Mouse (Mus musculus): ENCODE measurements at regions not wholly inside any gene's neighbourhood (a gene's known extent, or its start where the extent isn't known, plus 50 kb on each side); places are given as distances from the start of the nearest gene placed in this dataset.
"Not testable (repeated sequence)": the region's sequence is repeated elsewhere in the genome, so short reads cannot be mapped to it uniquely, and the experiment has no call there.

DNA sequence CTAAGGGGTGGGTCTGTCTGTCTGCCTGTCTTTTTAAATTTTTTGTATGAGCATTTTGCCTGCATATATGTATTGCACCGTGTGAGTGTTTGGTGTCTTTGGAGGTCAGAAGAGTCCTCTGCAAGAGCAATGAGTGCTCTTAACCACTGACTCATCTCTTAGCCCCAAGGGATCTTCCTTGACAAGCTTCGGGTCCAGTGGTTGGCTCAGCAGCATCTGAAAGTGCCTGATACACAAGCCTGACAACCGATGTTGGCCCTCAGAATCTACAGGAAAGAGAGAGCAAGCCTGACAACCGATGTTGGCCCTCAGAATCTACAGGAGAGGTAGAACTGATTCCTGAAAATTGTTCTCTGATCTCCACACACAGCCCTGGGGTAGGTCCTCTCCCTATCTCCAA, 110.7 kb upstream of the Teddm2 start:
- ATAC-seq (replicated peaks; ENCODE audit: low FRiP score, poor library complexity, severe bottlenecking), result no peak

DNA sequence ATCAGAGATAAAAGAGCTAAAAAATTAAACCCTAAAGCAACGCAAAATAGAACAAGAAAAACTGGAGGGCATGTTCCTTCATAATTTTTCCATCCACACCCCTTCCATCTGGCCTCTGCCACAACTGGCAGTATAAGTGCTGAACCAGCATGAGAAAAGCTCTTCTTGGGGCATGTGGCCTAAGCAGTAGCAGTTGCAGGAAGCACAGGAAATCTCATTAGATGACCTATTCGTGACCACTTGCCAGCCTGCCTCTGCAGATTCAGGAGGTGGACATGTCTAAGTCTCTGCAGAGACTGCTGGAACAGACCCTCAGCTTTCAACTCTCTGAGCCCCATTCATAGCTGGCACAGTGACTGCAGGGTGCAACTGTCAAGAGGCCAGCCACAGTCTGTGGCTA, 116.5 kb upstream of the Teddm2 start:
- ATAC-seq (replicated peaks; ENCODE audit: low FRiP score, poor library complexity, severe bottlenecking), result no peak

DNA sequence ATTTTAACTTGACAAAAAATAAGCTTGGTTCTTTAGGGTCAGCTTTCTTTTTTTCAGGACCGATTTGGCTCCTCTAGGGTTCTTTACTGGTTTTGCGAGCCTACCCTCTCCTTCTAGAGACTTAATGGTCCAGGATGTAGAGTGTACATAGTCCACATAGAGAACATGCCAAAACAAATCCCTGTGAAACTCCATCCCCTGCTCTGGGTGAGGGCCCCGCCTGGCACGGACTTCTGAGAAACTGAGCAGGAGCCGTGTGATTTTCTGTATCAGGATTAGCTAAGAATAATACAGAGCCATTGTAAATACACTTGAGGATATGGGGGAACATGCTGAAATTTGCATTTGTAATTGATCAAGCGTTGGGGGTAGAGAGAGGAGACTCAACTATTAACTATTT, 118.2 kb upstream of the Teddm2 start:
- no peak for ATAC-seq (replicated peaks; ENCODE audit: low FRiP score, poor library complexity, severe bottlenecking)

DNA sequence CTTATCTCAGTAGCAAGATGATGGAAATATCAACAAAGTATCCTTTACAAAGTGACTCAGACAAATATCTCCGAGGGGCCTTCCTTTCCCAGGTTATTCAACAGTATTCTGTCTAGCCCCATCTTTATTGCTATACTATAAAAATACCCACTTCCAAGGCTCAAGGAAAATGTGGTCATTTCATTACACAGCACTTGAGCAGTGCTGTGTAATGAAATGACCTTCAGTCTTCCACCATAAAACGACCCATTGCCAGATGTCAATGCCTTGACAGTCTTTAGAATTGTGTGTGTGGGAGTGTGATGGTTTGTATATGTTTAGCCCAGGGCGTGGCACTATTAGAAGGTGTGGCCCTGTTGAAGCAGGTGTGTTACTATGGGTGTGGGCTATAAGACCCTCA, 124.3 kb upstream of the Teddm2 start:
- ATAC-seq (replicated peaks; ENCODE audit: low FRiP score, poor library complexity, severe bottlenecking), result no peak

DNA sequence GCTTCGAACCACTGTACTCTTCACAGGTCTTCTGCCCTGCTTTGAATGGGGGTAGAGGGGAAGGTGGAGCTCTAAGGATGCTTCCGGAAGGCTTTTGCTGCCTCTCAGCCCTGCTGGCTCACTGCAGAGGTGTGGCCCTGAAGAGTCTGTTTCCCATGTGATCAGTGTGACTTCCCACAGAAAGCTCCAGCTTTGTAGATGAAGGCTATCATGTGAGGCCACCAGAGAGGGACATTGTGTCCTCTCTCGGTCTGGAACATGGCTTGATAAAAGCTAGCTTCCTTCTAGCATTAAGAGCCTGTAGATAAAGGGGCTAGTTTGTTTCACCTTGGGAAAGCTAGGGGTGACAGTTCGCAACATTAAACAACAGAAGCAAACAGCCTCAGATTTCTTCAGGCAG, 127.3 kb upstream of the Teddm2 start:
- ATAC-seq (replicated peaks; ENCODE audit: low FRiP score, poor library complexity, severe bottlenecking), result no peak

DNA sequence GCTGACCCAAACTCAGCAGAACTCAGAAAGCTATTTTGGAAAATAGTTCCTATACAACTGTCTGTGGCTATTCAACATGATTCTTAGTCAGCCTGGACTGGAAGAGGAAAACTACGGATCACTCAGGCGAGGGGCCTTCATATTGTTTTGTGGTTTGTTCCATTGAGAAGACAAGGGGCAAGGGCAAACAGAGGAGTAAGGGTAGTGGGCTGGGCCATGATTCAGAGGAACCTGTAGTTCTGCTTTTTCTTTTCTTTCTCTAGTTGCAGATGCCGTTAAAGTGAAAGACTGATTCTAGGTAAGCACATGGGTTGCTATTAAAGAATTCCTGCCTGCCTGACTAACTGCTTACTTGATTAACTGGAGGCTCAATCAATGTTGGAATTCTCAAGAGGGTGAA, 129.8 kb upstream of the Teddm2 start:
- ATAC-seq (replicated peaks; ENCODE audit: low FRiP score, poor library complexity, severe bottlenecking), result no peak

DNA sequence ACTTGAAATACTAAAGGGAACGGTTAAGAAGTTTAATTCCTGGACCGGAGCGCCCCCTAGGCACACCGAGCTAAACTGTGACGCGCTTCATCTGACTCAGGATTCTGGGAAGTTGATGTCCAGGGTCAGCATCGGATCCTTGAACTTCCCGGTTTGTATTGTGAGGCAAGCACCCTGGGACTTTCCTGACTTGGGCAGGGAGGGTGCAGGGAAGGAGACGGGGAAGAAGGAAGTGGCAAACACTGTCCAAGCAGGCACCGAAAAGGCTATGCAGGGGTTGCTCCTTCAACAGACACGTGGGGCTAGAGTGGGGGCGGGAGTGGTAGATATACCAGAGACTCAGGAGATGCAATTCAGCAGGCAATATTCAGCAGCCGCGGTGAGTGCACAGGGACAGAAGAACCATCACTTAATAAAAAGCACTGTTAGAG, 132.7 kb upstream of the Teddm2 start:
- ATAC-seq (replicated peaks; ENCODE audit: low FRiP score, poor library complexity, severe bottlenecking), result peak; percentile 57

DNA sequence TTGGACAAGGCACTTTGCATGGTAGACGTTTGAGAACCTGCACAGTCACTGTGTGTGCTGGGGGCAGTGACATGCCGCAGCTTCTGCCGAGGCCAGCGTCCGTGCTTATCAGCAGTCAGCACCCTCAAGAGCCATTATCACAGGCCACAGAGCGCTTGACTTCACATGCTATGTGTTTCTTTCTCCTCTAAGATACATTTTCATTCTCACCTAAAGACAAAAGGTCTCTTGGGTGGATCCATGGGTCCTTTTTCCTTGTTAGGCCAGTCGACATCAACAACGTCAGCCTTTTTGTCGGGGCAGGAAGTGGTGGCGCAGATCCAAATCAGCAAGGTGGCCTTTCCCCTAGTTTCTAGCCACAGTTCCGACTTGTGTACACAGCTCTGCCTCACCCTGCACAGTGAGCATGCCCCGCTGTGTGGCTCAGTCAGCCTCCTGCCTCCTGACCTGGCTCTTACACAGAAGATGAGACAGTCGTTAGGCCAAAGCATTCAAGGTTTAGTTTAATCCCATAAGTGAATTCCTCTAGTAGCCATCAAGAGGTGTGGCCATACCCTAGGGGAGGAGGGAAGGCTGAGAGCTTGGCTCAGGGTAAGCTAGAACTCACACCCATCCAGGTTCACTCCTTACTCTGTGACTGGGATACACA, 134.1 kb upstream of the Teddm2 start:
- peak; percentile 88 for ATAC-seq (replicated peaks; ENCODE audit: low FRiP score, poor library complexity, severe bottlenecking)

DNA sequence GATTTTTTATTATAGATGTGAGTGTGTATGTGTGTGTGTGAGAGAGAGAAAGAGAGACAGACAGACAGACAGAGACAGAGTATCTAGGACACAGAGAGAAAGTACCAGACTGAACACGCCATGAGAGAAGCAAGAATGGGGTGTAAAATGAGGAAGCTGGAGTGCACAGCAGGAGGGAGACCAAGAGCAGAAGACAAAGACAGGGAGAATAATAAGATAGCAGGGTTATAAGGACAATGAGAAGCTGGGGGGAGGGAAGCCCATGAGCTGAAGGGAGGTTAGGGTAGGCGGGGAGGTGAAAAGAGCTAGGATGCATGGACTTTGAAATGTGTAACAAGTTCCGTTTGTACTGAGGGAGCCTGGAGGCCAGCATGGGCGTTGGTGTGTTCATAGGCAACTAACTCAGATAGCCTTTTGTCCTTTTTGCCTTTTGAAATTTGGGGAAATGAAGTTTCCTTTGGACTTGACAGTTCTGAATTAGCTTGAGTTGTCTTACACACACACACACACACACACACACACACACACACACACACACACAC, 136.8 kb upstream of the Teddm2 start:
- no peak for ATAC-seq (replicated peaks; ENCODE audit: low FRiP score, poor library complexity, severe bottlenecking)

DNA sequence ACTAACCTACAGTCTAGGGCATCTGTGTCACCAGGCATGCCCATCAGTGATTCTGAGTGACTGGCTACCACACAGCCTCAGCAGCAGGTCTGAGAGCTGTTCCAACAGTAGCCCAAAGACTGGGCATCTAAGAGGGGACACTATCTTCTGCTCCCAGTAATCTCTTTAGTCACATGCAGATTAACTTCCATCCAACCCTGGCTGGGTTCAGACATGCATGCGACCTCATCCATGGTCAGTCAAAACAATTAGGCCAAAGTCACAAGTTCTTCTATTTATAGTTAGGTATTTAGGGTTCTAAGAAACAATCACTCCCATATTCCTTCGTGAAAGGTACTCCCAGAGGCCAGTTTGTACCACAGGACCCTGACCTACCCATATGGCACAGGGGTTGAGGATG, 138.2 kb upstream of the Teddm2 start:
- ATAC-seq (replicated peaks; ENCODE audit: low FRiP score, poor library complexity, severe bottlenecking), result no peak

DNA sequence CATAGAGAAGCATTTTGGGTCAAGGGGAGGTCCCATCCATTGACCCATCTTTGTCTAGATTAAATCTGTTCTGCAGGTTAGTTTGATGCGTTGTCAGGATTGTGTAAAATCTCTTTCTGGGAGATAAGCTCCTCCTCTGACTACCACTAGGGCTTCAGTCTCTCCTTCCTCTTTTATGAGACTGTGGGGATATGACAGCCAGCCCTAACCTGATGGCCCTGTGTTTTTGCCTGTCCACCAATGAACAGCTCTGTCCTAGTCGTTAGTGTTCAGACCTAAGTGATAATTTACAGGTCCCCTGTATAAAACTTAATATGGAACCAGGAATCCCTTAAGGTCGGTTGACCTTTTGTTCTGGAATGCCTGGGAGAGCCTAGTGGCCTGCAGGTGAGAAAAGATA, 140.9 kb upstream of the Teddm2 start:
- ATAC-seq (replicated peaks; ENCODE audit: low FRiP score, poor library complexity, severe bottlenecking), result no peak

DNA sequence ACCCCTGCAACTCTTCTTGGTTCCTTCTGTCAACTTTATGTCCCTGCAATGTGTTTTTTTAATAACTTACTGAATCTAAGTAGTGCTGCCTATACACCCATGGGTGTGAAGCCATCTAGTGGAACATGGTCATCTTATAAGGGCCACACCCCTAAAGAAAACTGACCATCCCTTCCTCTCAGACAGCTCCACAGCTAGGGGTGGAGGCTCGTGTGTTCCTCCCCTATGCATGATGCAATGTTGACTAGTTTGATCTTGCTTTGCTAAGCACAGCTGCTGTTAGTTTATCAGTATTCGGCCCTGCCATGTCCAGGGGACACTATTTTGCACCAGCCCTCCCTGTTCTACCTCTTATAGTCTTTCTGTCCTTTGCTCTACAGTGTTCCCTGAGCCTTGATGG, 142.9 kb upstream of the Teddm2 start:
- 0 out of 2 replicates have a peak, but pooled peaks have one; percentile 32 for ATAC-seq (replicated peaks; ENCODE audit: low FRiP score, poor library complexity, severe bottlenecking)

DNA sequence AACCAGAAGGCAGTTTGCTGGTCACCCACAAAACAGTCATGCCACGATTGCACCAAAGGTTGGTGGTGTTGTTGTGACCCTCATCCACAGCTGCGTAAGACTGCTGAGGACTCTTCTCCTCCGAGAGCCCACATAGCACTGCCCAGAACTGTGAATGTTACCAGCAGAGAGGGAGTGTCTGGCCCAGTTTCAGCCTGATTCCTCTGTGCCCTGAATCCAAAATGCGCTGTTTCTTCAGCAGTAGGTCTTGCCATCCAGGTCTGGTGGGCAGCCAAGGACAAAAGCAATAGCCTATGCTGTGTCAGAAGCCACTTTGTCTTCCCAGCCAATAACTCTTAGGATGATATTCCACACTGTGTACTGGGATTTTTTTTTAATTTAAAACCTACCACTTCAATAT, 144.7 kb upstream of the Teddm2 start:
- ATAC-seq (replicated peaks; ENCODE audit: low FRiP score, poor library complexity, severe bottlenecking), result no peak

DNA sequence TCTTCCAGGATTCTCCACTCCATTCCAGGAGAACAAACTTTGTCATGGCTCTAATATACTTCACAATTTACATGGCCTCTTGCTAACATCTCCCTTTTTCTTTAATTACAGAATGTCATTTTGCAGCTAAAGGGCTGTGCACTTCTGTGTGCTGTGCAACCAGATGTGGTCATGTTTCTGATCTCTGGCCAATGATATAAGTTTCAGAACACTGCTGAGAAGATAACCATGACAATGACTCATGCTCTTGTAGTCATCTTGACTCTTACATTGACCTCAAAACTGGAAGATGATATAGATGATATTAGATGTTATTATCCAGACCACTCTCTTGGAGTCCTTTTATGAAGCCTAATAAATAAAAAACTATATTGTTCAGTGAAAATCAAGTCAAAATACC, 145.9 kb upstream of the Teddm2 start:
- no peak for ATAC-seq (replicated peaks; ENCODE audit: low FRiP score, poor library complexity, severe bottlenecking)

DNA sequence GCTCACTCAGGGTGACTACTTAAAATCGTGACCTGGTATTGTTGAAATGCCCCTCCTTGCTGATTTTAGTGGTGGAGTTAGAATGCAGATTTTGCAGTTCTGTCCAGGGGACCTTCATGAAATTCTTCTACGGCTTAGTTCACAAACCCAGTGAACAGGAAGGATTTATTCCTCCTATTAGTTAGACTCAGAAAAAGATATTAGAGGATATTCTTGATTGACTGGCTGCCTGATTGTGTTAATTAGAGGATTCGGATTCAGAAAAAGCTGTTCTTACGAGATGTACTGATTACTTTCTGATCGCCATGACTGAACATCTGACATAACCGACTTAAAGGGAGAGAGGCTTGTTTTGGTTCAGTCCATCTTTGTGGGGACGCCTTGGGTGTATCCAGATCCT, 147.3 kb upstream of the Zfp648 start:
- ATAC-seq (replicated peaks; ENCODE audit: low FRiP score, poor library complexity, severe bottlenecking), result no peak

DNA sequence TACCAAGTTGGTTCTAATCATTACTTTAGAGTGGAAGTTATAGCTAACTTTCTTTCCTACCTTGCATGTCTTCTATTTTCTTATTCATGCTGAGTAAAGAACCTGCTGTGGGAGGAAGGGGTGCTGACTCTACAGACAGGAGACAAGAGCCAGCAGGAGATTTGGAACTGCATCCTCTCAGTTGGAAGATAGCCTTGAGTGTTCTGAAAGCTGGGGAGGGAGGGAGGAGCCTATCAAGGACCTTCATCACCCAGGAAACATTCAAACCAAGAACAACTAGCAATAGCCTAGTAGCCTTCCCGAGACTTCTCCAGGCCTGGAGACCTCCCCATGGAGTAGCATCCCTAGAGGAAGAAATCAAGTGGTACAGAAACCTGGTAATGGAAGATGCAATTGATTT, 146.1 kb upstream of the Zfp648 start:
- no peak for ATAC-seq (replicated peaks; ENCODE audit: low FRiP score, poor library complexity, severe bottlenecking)

DNA sequence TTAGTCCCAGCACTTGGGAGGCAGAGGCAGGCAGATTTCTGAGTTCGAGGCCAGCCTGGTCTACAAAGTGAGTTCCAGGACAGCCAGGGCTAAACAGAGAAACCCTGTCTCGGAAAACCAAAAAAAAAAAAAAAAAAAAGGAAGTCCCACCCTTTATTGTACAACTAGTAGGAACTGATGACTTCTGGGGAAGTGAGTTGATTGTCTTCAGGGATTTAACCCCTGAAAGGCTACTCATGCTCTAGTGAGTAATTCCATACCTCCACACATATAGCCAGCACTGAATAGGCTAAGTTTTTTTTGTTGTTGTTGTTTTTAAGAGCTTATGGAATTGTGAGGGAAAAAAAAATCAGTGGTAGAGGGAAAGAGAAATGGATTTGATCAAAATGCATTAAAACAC, 139.6 kb upstream of the Zfp648 start:
- not testable (repeated sequence) for ATAC-seq (replicated peaks; ENCODE audit: low FRiP score, poor library complexity, severe bottlenecking)

DNA sequence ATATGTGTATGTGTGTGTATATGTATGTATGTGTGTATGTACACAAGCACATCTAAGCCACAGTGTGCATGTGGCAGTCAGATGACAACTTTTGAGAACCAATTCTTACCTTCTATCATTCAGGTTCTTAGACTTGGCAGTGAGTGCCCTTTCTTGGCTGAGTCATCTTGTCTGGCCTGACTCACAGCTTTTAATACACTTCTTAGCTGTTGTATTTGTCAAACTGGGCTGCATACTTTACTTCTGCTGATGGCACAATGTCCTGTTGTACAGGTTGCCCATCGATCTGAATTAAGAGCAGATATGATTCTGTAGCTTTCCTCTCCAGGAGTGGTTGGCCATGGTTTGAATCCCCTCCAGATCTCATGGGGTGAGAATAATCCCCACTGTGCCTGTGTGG, 139.1 kb upstream of the Zfp648 start:
- no peak for ATAC-seq (replicated peaks; ENCODE audit: low FRiP score, poor library complexity, severe bottlenecking)

DNA sequence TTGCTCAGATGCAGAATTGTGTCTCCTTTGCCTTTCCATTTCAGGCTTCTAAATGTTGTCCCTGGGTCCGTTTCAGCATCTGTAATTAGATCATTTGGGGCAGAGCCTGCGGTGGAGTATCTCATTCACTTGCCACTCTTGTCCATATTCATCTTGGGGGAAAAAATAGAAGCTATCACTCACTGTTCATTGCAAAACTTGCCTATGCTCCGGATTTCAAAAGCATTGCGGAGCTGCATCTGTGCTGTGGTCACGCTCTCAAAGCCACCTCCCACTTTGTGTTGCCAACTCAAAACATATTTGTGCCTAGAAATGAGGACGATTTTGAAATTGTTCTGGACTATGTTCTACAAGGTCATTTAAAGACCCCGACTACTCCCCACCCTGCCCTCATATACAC, 138.3 kb upstream of the Zfp648 start:
- ATAC-seq (replicated peaks; ENCODE audit: low FRiP score, poor library complexity, severe bottlenecking), result no peak

DNA sequence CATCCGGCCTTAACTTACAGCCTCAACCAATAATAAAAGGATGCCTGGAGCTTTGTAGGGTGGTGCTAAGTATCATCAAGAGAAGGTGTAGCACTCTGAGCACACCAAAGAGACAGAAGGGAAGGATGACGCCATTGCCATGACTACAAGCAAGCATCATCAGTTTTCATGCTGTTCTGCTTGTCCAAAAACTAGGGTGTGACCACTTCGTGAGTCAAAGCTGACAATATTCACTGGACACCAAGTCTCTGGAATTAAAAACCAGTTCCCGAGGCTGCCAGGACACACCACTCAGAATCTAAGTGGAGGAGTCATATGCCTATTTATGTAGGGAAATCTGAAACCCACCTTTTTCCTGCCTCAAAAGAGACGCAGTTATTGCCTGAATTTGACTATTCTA, 136.4 kb upstream of the Zfp648 start:
- no peak for ATAC-seq (replicated peaks; ENCODE audit: low FRiP score, poor library complexity, severe bottlenecking)

DNA sequence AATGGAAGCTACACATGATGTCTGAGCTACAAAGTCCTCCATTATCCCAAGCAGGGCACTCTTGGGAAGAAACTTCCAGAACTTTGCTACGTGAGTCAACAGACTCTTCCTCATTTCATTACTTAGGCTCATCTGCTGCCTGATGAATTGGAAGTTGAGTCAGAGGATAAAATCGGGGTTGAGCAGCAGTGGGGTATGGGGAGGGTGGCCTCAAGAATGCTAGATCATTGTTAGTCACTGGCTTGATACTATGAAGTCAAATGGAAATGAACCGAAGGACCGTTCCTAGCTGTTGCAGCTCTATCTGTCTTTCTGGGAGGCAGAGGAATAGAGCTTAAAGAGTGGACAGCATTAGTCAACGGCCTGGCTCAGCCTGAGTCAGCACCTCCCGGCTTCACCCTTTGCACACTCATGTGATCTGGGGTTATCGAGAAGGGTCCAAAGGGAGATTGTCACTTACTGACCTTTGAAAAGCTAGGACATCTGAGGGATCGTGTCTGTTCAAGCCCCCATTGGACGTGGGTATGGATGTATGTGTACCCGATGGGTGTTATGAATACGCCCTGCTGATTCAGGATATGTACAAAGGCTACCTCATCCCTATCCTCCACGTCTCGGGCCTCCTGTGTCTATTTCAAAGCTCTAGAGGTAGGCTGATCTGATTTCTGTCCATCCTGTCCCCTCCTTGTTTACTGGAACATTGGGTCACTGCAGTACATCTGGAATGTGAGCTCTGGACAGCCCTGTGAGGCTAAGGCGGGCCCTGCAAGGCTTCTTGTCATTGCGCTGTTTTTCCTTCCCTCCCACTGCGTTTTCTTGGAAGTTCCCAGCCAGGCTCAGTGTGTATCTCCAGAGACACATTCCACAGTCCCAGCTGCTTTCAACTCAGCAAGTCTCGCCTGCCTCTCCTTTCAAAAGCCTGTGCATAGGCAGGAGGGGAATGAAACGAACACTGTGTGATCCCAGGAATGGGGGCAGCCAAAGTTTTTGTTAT, 135.4 kb upstream of the Zfp648 start:
- no peak for ATAC-seq (replicated peaks; ENCODE audit: low FRiP score, poor library complexity, severe bottlenecking)

Data from erythroid progenitor cell, adult 5-6 weeks (primary cell).